Mouse (Mus musculus) granulocyte monocyte progenitor cell, adult 5-6 weeks (primary cell): ENCODE results near the gene Hnrnpk. TPM values are rescaled to one million over a fixed set of nuclear protein-coding genes. Genes with fewer than 3 reads are reported as not detected.
A peak's percentile ranks its signal among the peaks of the same experiment; 100 is the strongest.
"Not testable (repeated sequence)": the region's sequence is repeated elsewhere in the genome, so short reads cannot be mapped to it uniquely, and the experiment has no call there.

Experiments
- ATAC-seq: replicated peaks from 2 replicates; pipeline ENCODE4 v1.8.0; 2016; ENCODE audit warnings: mild to moderate bottlenecking, moderate TSS enrichment, inconsistent platforms; ENCODE audit not compliant: poor library complexity, severe bottlenecking
- total RNA-seq, 2 experiments: library from RNA; stranded (forward) in 1 of 2; stranded (reverse) in 1 of 2; fragments of 200-712, 200-1000 nt in 1 of 2; fragments of >200 nt in 1 of 2; fragmentation: Nextera tagmentation in 1 of 2; gene quantifications; 2 replicates each; pipeline ENCODE4 v1.2.3; 2014 to 2017

Hnrnpk gene
- total RNA-seq (2014; fragmentation: Nextera tagmentation) (748 and 806 TPM in 2 replicates), total RNA-seq (2017) (1,667 and 2,102 TPM in 2 replicates)

- ATAC-seq, result not testable (repeated sequence)
These were observed at the start of gene Hnrnpk for GRCm38 (mm10) chr13:58403243-58403642. TSS of gene Hnrnpk (minus strand) at chr13:58403343.

GRCm38 (mm10) chr13:58452246-58452645 lies 49.1 kb upstream of the Hnrnpk start:
- no peak for ATAC-seq

- no peak for ATAC-seq
These were observed 47.5 kb upstream of the Hnrnpk start for GRCm38 (mm10) chr13:58450459-58451182.

- ATAC-seq, result no peak
These were observed 43.4 kb upstream of the Hnrnpk start for GRCm38 (mm10) chr13:58446541-58446940.

GRCm38 (mm10) chr13:58443787-58444186 lies 40.6 kb upstream of the Hnrnpk start:
- peak; percentile 99 for ATAC-seq

GRCm38 (mm10) chr13:58443326-58443725 lies 40.2 kb upstream of the Hnrnpk start:
- ATAC-seq, result peak; percentile 10; the same call in 1 of the 2 replicates

GRCm38 (mm10) chr13:58439716-58440115 lies 36.6 kb upstream of the Hnrnpk start:
- ATAC-seq, result no peak

- ATAC-seq, result no peak
These were observed 20.0 kb upstream of the Hnrnpk start for GRCm38 (mm10) chr13:58423061-58423660.

GRCm38 (mm10) chr13:58422242-58422641 lies 19.1 kb upstream of the Hnrnpk start:
- ATAC-seq, result no peak

GRCm38 (mm10) chr13:58421026-58421425 lies 17.9 kb upstream of the Hnrnpk start:
- ATAC-seq, result no peak

- no peak for ATAC-seq
These were observed 16.1 kb upstream of the Hnrnpk start for GRCm38 (mm10) chr13:58419266-58419665.

- no peak for ATAC-seq
These were observed 15.5 kb upstream of the Hnrnpk start for GRCm38 (mm10) chr13:58418656-58419055.

GRCm38 (mm10) chr13:58415838-58416237 lies 12.7 kb upstream of the Hnrnpk start:
- ATAC-seq, result no peak

- no peak for ATAC-seq
These were observed 12.2 kb upstream of the Hnrnpk start for GRCm38 (mm10) chr13:58415374-58415773.

GRCm38 (mm10) chr13:58411073-58411472 lies 7.9 kb upstream of the Hnrnpk start:
- no peak for ATAC-seq

- no peak; the same call in 1 of the 2 replicates for ATAC-seq
These were observed 416 bp downstream of the Hnrnpk start for GRCm38 (mm10) chr13:58402744-58403110.

- peak; percentile 81 for ATAC-seq
These were observed 970 bp downstream of the Hnrnpk start, which contains the start of gene Rmi1 for GRCm38 (mm10) chr13:58402003-58402743. TSS of gene Rmi1 (plus strand) at chr13:58402248.

- ATAC-seq, result peak; percentile 34
These were observed 1.8 kb downstream of the Hnrnpk start for GRCm38 (mm10) chr13:58401135-58402002.

GRCm38 (mm10) chr13:58400576-58400975 lies 2.6 kb downstream of the Hnrnpk start:
- no peak for ATAC-seq

GRCm38 (mm10) chr13:58397651-58398050 lies 5.5 kb downstream of the Hnrnpk start:
- ATAC-seq, result no peak
